Mouse (Mus musculus): Measurements from ENCODE around the gene Gtf3c2.

GRCm38 (mm10) chr5:31116912-31117311 lies 63.0 kb downstream of the Gtf3c2 start:
- TF ChIP-seq CTCF (IDR thresholded peaks at IDR 0.05; ENCODE audit: control insufficient read depth, insufficient read depth, insufficient read length) (no peak), MAX (IDR thresholded peaks at IDR 0.05) (no peak), MYOG (IDR thresholded peaks at IDR 0.05; ENCODE audit: control insufficient read depth, extremely low read depth, insufficient read length) (no peak), MYOD1 (IDR thresholded peaks at IDR 0.05; ENCODE audit: control insufficient read depth, insufficient read length, low read depth) (no peak), CEBPB (IDR thresholded peaks at IDR 0.05; ENCODE audit: low read depth) (no peak), USF1 (IDR thresholded peaks at IDR 0.05; ENCODE audit: low read depth) (no peak)
